Mouse (Mus musculus) olfactory bulb, adult 2 months (tissue): ENCODE measurements at regions not wholly inside any gene's neighbourhood (a gene's known extent, or its start where the extent isn't known, plus 50 kb on each side); places are given as distances from the start of the nearest gene placed in this dataset.

Experiments used
- CTCF ChIP-seq: fragments of 200-500 bp; IDR thresholded peaks from 2 replicates; pipeline ENCODE4 v1.5.1; 2012; ENCODE audit warnings: low read depth, mild to moderate bottlenecking, low read length, moderate library complexity; ENCODE audit not compliant: insufficient read depth
- POLR2A ChIP-seq: fragments of 200-500 bp; IDR thresholded peaks from 2 replicates; pipeline ENCODE4 v1.6.1; 2012; ENCODE audit warnings: mild to moderate bottlenecking, low read depth, low read length, moderate library complexity; ENCODE audit not compliant: insufficient read depth

GRCm38 (mm10) chr8:103993897-103994296 is 107.5 kb upstream of the Cdh5 start:
- TF ChIP-seq POLR2A (no peak), CTCF (no peak)
